Mouse (Mus musculus) heart, adult 2 months (tissue): ENCODE results near the gene Pou2af1.

Experiments
- CTCF ChIP-seq: fragments of 200-600 bp; IDR thresholded peaks from 2 replicates; pipeline ENCODE4 v1.8.1; 2022; ENCODE audit warnings: antibody characterized with exemption, mild to moderate bottlenecking, moderate library complexity
- EP300 ChIP-seq: fragments of 200-500 bp; IDR thresholded peaks from 2 replicates; pipeline ENCODE4 v1.6.1; 2011; ENCODE audit warnings: low read depth, low read length, control low read depth; ENCODE audit not compliant: insufficient read depth
- POLR2A ChIP-seq: fragments of 200-500 bp; IDR thresholded peaks from 2 replicates; pipeline ENCODE4 v1.6.1; 2011; ENCODE audit warnings: mild to moderate bottlenecking, low read depth, low read length, control low read depth; ENCODE audit not compliant: insufficient read depth

DNA sequence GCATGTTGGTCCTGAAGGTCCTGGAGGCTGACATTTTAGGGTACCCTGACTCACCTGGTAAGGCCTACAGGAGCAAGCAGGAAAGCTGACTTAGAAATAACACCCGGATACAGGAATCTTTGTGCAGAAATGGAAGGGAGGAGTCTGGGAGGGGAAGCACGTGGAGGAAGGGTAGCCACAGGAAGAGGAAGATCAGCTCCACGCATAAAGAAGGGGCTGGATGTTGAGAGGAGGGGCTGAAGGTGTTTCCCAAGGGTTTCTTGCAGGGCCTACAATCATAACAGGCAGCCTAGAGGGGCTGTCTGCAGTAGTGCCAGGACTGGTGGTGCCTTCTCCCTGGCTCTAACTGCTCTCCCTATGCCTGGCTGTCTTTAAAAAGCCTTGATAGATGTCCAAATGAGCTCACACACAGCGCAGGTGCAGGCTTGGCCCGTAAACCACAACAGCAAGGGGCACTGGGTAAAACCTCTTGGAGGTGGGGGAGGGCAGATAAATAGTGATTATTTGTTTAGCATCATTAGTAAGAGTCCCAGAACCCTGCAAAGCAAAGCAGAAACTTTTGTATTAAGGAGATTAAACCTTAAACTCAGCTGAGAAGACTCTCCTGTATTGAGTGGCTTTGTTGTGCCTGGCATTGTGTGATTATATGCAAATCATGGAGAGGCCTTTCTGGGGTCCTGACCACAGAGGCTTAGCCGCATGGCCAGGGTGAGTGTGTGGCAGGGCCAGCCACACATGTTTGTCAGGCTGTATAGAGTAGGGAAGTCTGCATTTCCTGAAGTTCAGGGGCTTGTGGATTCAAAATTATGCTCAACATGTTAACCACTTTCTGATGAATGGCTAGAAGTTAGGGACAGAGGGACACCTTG lies 48.0 kb upstream of the Pou2af1 start, which contains the start of gene Gm32742:
- TF ChIP-seq POLR2A: no peak
- no peak for TF ChIP-seq CTCF
- TF ChIP-seq EP300: no peak
